Mouse (Mus musculus) embryonic facial prominence, embryonic 14.5 days (tissue): ENCODE results near the gene Pex14. TPM values are rescaled to one million over a fixed set of nuclear protein-coding genes. Genes with fewer than 3 reads are reported as not detected.
A peak's percentile ranks its signal among the peaks of the same experiment; 100 is the strongest.

Experiments
- ATAC-seq: fragments of 200-750 bp; cut with Nextera tagmentation; 2 replicates; pipeline ENCODE4 v1.8.0; 2017; ENCODE audit warnings: low read depth, moderate number of reproducible peaks, moderate TSS enrichment
- DNase-seq: peaks from one replicate; pipeline ENCODE4 v3.0.0-alpha.2; 2015; ENCODE audit warnings: low spot score
- H3K27ac ChIP-seq: fragments of 300-500 bp; sonication (generic); replicated peaks from 2 replicates; pipeline ENCODE4 v1.5.1; 2014; ENCODE audit warnings: low read depth, mild to moderate bottlenecking, low read length, moderate library complexity
- H3K27me3 ChIP-seq: fragments of 300-500 bp; sonication (generic); replicated peaks from 2 replicates; pipeline ENCODE4 v1.6.1; 2014; ENCODE audit warnings: low read length; ENCODE audit not compliant: control insufficient read depth, insufficient read depth
- H3K36me3 ChIP-seq: fragments of 300-500 bp; sonication (generic); 2 replicates; pipeline ENCODE4 v1.6.1; 2014; ENCODE audit warnings: low read length, mixed read lengths; ENCODE audit not compliant: control insufficient read depth, insufficient read depth
- H3K4me1 ChIP-seq: fragments of 300-500 bp; sonication (generic); 2 replicates; pipeline ENCODE4 v1.6.1; 2014; ENCODE audit warnings: antibody characterized with exemption, low read length; ENCODE audit not compliant: control insufficient read depth, insufficient read depth
- H3K4me2 ChIP-seq: fragments of 300-500 bp; sonication (generic); 2 replicates; pipeline ENCODE4 v1.6.1; 2014; ENCODE audit warnings: low read depth, mild to moderate bottlenecking, low read length, moderate library complexity, mixed read lengths
- H3K4me3 ChIP-seq: fragments of 300-500 bp; sonication (generic); 2 replicates; pipeline ENCODE4 v1.5.1; 2014; ENCODE audit warnings: low read depth, mild to moderate bottlenecking, low read length
- H3K9ac ChIP-seq: fragments of 300-500 bp; sonication (generic); 2 replicates; pipeline ENCODE4 v1.6.1; 2014; ENCODE audit warnings: low read depth, mild to moderate bottlenecking, low read length, moderate library complexity, mixed read lengths
- H3K9me3 ChIP-seq: fragments of 300-500 bp; sonication (generic); 2 replicates; pipeline ENCODE4 v1.6.1; 2016; ENCODE audit warnings: low read length; ENCODE audit not compliant: control insufficient read depth
- WGBS: fragments of 180-500 bp; shearing (Covaris S2); extraction: QIAGEN DNeasy Blood & Tissue Kit; methylation state at CpG from one replicate; pipeline ENCODE4 v1.1.7; 2014; 5-methylcytosine and 5-hydroxymethylcytosine counted together
- polyA plus RNA-seq: library from polyadenylated mRNA; unstranded; fragments of >200 nt; fragmentation: Nextera tagmentation; extraction: Ambion mirVana; gene quantifications from 2 replicates; pipeline ENCODE4 v1.2.1, GENCODE M21; 2014

Pex14 gene
- polyA plus RNA-seq, 1 experiment from 2014 or later = 38.1 TPM

DNA sequence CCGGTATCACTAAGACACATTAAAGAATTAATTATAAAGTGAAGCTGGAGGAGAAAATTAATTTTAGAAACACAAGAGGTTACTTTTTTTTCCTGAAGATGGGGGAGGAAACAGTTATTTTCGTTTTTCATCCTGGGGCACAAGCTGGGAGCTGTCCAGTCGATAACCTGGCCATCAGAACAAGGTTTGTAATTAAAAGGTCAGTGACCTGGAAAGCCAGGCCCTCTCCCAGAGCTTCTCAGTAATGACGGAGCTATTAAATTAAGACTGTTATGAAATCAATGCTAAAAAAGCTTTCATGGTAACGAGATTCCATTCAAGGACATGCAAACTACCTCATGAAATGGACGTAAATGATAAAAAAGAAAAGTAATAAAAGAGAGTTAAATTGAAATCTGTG lies 62.0 kb downstream of the Pex14 start:
- Histone ChIP-seq H3K36me3 (no peaks in the 10 kb centered on the region), H3K27ac (no peak overlapping the region), H3K4me3 (no peak overlapping the region), H3K27me3 (no peaks in the 10 kb centered on the region), H3K9ac (no peak overlapping the region), H3K9me3 (no peaks in the 10 kb centered on the region), H3K4me1 (0 out of 2 replicates have a peak, but pooled peaks cover 5% of the 10 kb centered on the region), H3K4me2 (no peak overlapping the region)
- ATAC-seq = no peak
- no peak for DNase-seq
- 54% methylated on average over 6 of the region's 6 CpGs for WGBS

DNA sequence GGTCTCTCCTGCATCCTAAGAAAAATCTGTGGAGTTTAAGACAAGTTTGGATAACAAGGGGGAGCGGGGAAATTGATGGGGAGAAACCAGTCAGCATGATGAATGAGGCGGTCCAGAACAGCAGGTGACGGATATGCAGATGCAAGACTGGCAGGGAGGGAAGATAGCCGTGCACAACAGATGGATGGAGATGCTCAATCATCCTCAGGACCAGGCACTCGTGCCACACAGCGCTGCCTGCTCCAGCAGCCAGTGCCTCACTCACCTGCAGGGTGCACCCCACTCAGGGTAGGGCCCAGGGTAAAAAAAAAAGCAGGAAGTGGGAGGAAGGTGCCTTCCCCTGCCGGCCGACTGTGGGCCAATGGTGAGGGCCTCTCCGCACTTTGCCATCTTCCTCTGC lies 63.1 kb downstream of the Pex14 start:
- Histone ChIP-seq H3K4me2 (no peak overlapping the region), H3K4me3 (no peak overlapping the region), H3K4me1 (0 out of 2 replicates have a peak, but pooled peaks cover 5% of the 10 kb centered on the region), H3K9ac (no peak overlapping the region), H3K9me3 (no peaks in the 10 kb centered on the region), H3K36me3 (no peaks in the 10 kb centered on the region), H3K27ac (no peak overlapping the region), H3K27me3 (no peaks in the 10 kb centered on the region)
- DNase-seq (no peak), ATAC-seq (no peak)
- 58% methylated on average over 9 of the region's 9 CpGs for WGBS

DNA sequence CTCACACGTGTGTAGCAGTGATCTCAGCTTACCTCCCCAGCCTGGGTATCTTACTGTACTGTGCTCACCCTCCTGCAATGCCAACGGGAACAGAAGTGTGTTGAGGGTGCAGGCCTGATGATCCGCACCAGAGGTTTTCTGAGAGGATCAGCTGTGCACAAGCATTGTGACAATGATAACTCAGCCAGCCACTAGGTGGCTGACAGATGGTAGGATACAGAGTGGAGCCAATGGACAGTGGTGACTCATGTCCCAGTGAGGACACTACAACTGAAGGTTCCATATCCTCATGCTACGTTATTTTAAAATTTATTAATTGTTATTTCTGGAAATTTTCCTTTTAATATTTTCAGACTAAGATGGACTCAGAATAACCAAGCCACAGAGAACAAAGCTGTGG lies 68.2 kb downstream of the Pex14 start:
- H3K27ac ChIP-seq = no peak overlapping the region
- H3K4me3 ChIP-seq = no peak overlapping the region
- no peak for DNase-seq
- no peak overlapping the region for H3K9ac ChIP-seq
- 77% methylated on average over 4 of the region's 4 CpGs for WGBS
- no peak for ATAC-seq
- H3K36me3 ChIP-seq = no peaks in the 10 kb centered on the region
- no peaks in the 10 kb centered on the region for H3K9me3 ChIP-seq
- H3K27me3 ChIP-seq = no peaks in the 10 kb centered on the region
- H3K4me1 ChIP-seq = no peaks in the 10 kb centered on the region
- H3K4me2 ChIP-seq = no peak overlapping the region

- 43% methylated on average over 9 of the region's 9 CpGs for WGBS
- Histone ChIP-seq H3K9me3 (no peaks in the 10 kb centered on the region), H3K27me3 (no peaks in the 10 kb centered on the region), H3K36me3 (no peaks in the 10 kb centered on the region), H3K4me3 (no peak overlapping the region), H3K27ac (no peak overlapping the region), H3K4me2 (no peak overlapping the region), H3K9ac (no peak overlapping the region), H3K4me1 (no peaks in the 10 kb centered on the region)
- DNase-seq (peak; percentile 62), ATAC-seq (no peak)
Measured at GRCm38 (mm10) chr4:149027571-149027970, 72.1 kb downstream of the Pex14 start.

- no peak for ATAC-seq
Measured at GRCm38 (mm10) chr4:149025242-149025641, 74.4 kb downstream of the Pex14 start.

DNA sequence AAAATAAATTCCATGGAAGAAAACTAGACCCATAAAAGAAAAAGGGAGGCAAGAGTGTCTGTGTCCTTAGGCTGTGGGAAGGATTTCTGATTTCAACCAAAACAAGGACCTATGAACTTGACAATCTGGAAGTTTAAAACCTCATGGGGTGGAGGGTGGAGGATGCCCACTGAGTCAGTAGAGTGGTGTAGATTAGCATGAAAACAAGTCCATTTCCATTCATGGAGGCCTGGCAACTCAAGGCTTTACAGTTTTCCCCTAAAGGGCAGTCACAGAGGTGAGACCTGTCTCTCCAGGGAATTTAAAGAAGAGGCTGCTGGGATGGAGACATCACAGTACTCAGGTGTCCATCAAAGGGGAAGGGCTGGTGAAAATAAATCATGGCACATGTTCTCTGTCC lies 78.7 kb downstream of the Pex14 start:
- no peaks in the 10 kb centered on the region for H3K4me1 ChIP-seq
- H3K36me3 ChIP-seq = no peaks in the 10 kb centered on the region
- no peak overlapping the region for H3K4me3 ChIP-seq
- no peak overlapping the region for H3K27ac ChIP-seq
- DNase-seq (no peak), ATAC-seq (no peak)
- H3K9me3 ChIP-seq = no peaks in the 10 kb centered on the region
- no peak overlapping the region for H3K9ac ChIP-seq
- no peak overlapping the region for H3K4me2 ChIP-seq
- no peaks in the 10 kb centered on the region for H3K27me3 ChIP-seq

More at GRCm38 (mm10) chr4:149025242-149025641, 74.4 kb downstream of the Pex14 start:
- H3K27me3 ChIP-seq = no peaks in the 10 kb centered on the region
- H3K36me3 ChIP-seq = no peaks in the 10 kb centered on the region
- no peak for DNase-seq
- no peak overlapping the region for H3K4me3 ChIP-seq
- no peaks in the 10 kb centered on the region for H3K9me3 ChIP-seq
- H3K4me1 ChIP-seq = no peaks in the 10 kb centered on the region
- no peak overlapping the region for H3K9ac ChIP-seq
- H3K4me2 ChIP-seq = no peak overlapping the region
- no peak overlapping the region for H3K27ac ChIP-seq
- WGBS = 74% methylated on average over 10 of the region's 10 CpGs

GRCm38 (mm10) chr4:149019456-149019855 lies 80.2 kb downstream of the Pex14 start:
- no peaks in the 10 kb centered on the region for H3K36me3 ChIP-seq
- H3K4me2 ChIP-seq = no peak overlapping the region
- no peaks in the 10 kb centered on the region for H3K9me3 ChIP-seq
- DNase-seq (no peak), ATAC-seq (no peak)
- no peaks in the 10 kb centered on the region for H3K4me1 ChIP-seq
- 89% methylated on average over 6 of the region's 6 CpGs for WGBS
- H3K9ac ChIP-seq = no peak overlapping the region
- no peak overlapping the region for H3K4me3 ChIP-seq
- no peak overlapping the region for H3K27ac ChIP-seq
- no peaks in the 10 kb centered on the region for H3K27me3 ChIP-seq

GRCm38 (mm10) chr4:149006756-149007155 lies 92.9 kb downstream of the Pex14 start:
- Histone ChIP-seq H3K27me3 (no peaks in the 10 kb centered on the region), H3K36me3 (no peaks in the 10 kb centered on the region), H3K27ac (no peak overlapping the region), H3K4me3 (no peak overlapping the region), H3K4me1 (no peaks in the 10 kb centered on the region), H3K9ac (no peak overlapping the region), H3K4me2 (no peak overlapping the region), H3K9me3 (no peaks in the 10 kb centered on the region)
- 89% methylated on average over 6 of the region's 6 CpGs for whole genome bisulfite sequencing
- no peak for ATAC-seq
- no peak for DNase-seq

DNA sequence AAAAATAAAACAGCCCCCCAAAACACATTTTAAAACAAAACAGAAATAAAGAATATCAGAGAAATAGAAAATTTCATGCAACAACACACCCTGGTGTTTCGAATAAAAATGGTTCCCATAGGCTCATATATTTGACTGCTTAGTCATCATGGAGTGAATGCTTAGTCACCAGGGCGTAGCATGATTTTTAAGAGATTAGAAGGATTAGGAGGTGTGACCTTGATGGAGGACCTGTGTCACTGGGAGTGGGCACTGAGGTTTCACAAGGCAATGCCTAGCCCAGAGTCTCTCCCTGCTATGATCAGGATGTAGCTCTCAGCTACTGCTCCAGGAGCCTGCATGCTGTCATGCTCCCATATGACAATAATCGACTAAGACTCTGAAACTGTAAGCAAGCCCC lies 93.6 kb downstream of the Pex14 start:
- no peak overlapping the region for H3K4me2 ChIP-seq
- no peaks in the 10 kb centered on the region for H3K4me1 ChIP-seq
- no peak overlapping the region for H3K9ac ChIP-seq
- no peak overlapping the region for H3K27ac ChIP-seq
- DNase-seq = no peak
- no peaks in the 10 kb centered on the region for H3K36me3 ChIP-seq
- no peaks in the 10 kb centered on the region for H3K27me3 ChIP-seq
- H3K4me3 ChIP-seq = no peak overlapping the region
- no peak for ATAC-seq
- H3K9me3 ChIP-seq = no peaks in the 10 kb centered on the region
- WGBS = 88% methylated on average over 3 of the region's 3 CpGs
